Comparison of ENCODE assay signal across 9 mouse cellular contexts in the genomic region with DNA sequence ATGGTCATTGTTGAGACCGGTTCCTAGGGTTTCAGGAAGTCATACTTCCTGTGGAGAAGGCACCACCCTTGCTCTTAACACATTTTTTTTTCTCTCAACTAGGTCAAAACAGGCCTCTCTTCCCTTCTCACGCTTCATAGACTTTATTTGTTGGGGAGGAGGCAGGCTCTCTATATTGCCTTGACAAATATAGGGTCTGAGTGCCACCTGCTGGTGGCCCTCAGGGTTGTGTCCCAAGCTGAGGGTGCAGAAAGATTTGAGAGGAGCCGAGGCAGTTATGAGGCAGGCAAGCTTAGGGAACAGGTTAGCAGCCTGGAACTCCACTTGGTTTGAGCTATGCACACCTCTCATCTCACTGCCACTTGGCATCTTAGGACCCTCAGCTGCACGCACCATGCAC. TPM values are rescaled to one million over a fixed set of nuclear protein-coding genes. Genes with fewer than 3 reads are reported as not detected.
DNase-seq lines count a peak whose midpoint lies in the region; ATAC-seq and TF ChIP-seq lines count a peak whose summit lies in the region.
"Had no signal": no experiment of that assay in that cellular context is flagged by ENCODE, and none has a peak within 500 bp of the region (broad histone marks: within the 10 kb centered on the region; RNA-seq: fewer than 3 reads in every experiment).

No protein-coding gene starts in this region.

- no peak for TF ChIP-seq POLR2A in cerebellum, adult 2 months (IDR thresholded peaks at IDR 0.05; ENCODE audit: borderline replicate concordance, insufficient read depth, low read length)

- peak; percentile 11; the same call in 1 of the 2 replicates for TF ChIP-seq EP300 in lung, postnatal 0 days (IDR thresholded peaks at IDR 0.05)

- H3K36me3 ChIP-seq in hindbrain, embryonic 10.5 days, result peaks cover 50% of the 10 kb centered on the region
- H3K36me3 ChIP-seq in lung, postnatal 0 days (ENCODE audit: insufficient read depth, low read length), result peaks cover 7% of the 10 kb centered on the region; the same call in 1 of the 2 replicates
- H3K36me3 ChIP-seq in splenic B cell, adult 2 months (ENCODE audit: control insufficient read depth, insufficient read depth, low read length, poor library complexity, severe bottlenecking), result peaks cover 6% of the 10 kb centered on the region

- peak; percentile 66; the same call in 1 of the 2 replicates for TF ChIP-seq CTCF in cerebellum, adult 2 months (IDR thresholded peaks at IDR 0.05; ENCODE audit: borderline replicate concordance, insufficient read depth, low read depth, low read length)
- peak; percentile 81 for TF ChIP-seq CTCF in lung, postnatal 0 days (IDR thresholded peaks at IDR 0.05)

- WGBS in cerebellum, adult 2 months, result 63% methylated on average over 4 of the region's 4 CpGs
- WGBS in hindbrain, embryonic 10.5 days, result 74% methylated on average over 4 of the region's 4 CpGs
- 40% methylated on average over 4 of the region's 4 CpGs for WGBS in lung, postnatal 0 days

- H3K4me1 ChIP-seq in cerebellum, adult 2 months (ENCODE audit: control insufficient read depth, insufficient read depth, low read length), result peaks cover 22% of the 10 kb centered on the region
- H3K4me1 ChIP-seq in hindbrain, embryonic 10.5 days (replicated peaks), result peaks cover 41% of the 10 kb centered on the region
- H3K4me1 ChIP-seq in lung, postnatal 0 days (ENCODE audit: insufficient read depth, low read depth, low read length), result peaks cover 8% of the 10 kb centered on the region; the same call in 1 of the 2 replicates

- H3K27me3 ChIP-seq in cerebellum, adult 2 months (ENCODE audit: control insufficient read depth, insufficient read depth, low read length), result no peaks in the 10 kb centered on the region
- H3K27me3 ChIP-seq in hindbrain, embryonic 10.5 days (ENCODE audit: insufficient read depth, poor library complexity, severe bottlenecking), result 0 out of 2 replicates have a peak, but pooled peaks cover 6% of the 10 kb centered on the region
- H3K27me3 ChIP-seq in lung, postnatal 0 days (replicated peaks; ENCODE audit: insufficient read depth, low read length), result no peaks in the 10 kb centered on the region
- no peaks in the 10 kb centered on the region for H3K27me3 ChIP-seq in splenic B cell, adult 2 months (ENCODE audit: control insufficient read depth, insufficient read depth, low read length, poor library complexity, severe bottlenecking)
- H3K27me3 ChIP-seq: Patski had no signal

- H3K4me3 ChIP-seq in cerebellum, adult 2 months (replicated peaks; ENCODE audit: insufficient read depth, low read depth, low read length), result no peak overlapping the region
- H3K4me3 ChIP-seq in hindbrain, embryonic 10.5 days, result no peak overlapping the region
- H3K4me3 ChIP-seq in lung, postnatal 0 days (ENCODE audit: low read depth, low read length), result no peak overlapping the region

- H3K9ac ChIP-seq in lung, postnatal 0 days (replicated peaks; ENCODE audit: low read depth), result no peak overlapping the region

- H3K9me3 ChIP-seq in hindbrain, embryonic 10.5 days, result no peaks in the 10 kb centered on the region
- H3K9me3 ChIP-seq in lung, postnatal 0 days (ENCODE audit: low read length), result no peaks in the 10 kb centered on the region

- H3K4me2 ChIP-seq in lung, postnatal 0 days (replicated peaks; ENCODE audit: low read depth, low read length), result no peak overlapping the region

- no peak overlapping the region for H3K27ac ChIP-seq in cerebellum, adult 2 months (ENCODE audit: insufficient read depth, low read length)
- no peak overlapping the region for H3K27ac ChIP-seq in hindbrain, embryonic 10.5 days
- peak overlapping the region; percentile 63; the same call in 1 of the 2 replicates for H3K27ac ChIP-seq in lung, postnatal 0 days (ENCODE audit: low read length)

- DNase-seq in cerebellum, adult 2 months, result peak in 1 of 2 experiments; percentile 48
- DNase-seq in cerebellum, adult 9-10 months, result no peak
- peak; percentile 41 to 51 for DNase-seq in spleen, postnatal 36 days (ENCODE audit: low spot score in 2 of 2)
- DNase-seq in spleen, adult 12 weeks (ENCODE audit: low spot score), result no peak
- peak; percentile 40 for DNase-seq in hindbrain, embryonic 10.5 days (ENCODE audit: low spot score)
- peak; percentile 82 for DNase-seq in lung, postnatal 0 days (ENCODE audit: low spot score)
- peak; percentile 48 for DNase-seq in splenic B cell, adult 2 months (ENCODE audit: low read depth, low spot score)
- DNase-seq in frontal cortex, postnatal 10 days (ENCODE audit: low spot score in 2 of 2), result no peak

- ATAC-seq in lung, postnatal 0 days, result peak; percentile 62
- ATAC-seq: Patski had no signal

RNA-seq across cellular contexts. Expression of gene Thtpa, which starts 3.5 kb away (rescaled TPM):
- polyA plus RNA-seq in cerebellum, adult 2 months (2012; rRNA removed), result 12.8 and 13.8 TPM in 2 replicates
- polyA plus RNA-seq in hindbrain, embryonic 10.5 days (2016; fragmentation: Nextera tagmentation; extraction: Ambion mirVana), result 24.4 and 26.1 TPM in 2 replicates
- 13.6 and 14.1 TPM in 2 replicates for polyA plus RNA-seq in lung, postnatal 0 days (2015; fragmentation: Nextera tagmentation; extraction: Ambion mirVana)

RNA-seq across cellular contexts. Expression of gene Zfhx2, which starts 5.9 kb away (rescaled TPM):
- polyA plus RNA-seq in cerebellum, adult 2 months (2012; rRNA removed), result 10.7 and 11.0 TPM in 2 replicates
- polyA plus RNA-seq in hindbrain, embryonic 10.5 days (2016; fragmentation: Nextera tagmentation; extraction: Ambion mirVana), result 8.8 and 17.7 TPM in 2 replicates
- polyA plus RNA-seq in lung, postnatal 0 days (2015; fragmentation: Nextera tagmentation; extraction: Ambion mirVana), result 1.0 and 1.7 TPM in 2 replicates

RNA-seq across cellular contexts. Expression of gene Ap1g2, which starts 8.3 kb away (rescaled TPM):
- polyA plus RNA-seq in cerebellum, adult 2 months (2012; rRNA removed), result 18.6 and 19.1 TPM in 2 replicates
- polyA plus RNA-seq in hindbrain, embryonic 10.5 days (2016; fragmentation: Nextera tagmentation; extraction: Ambion mirVana), result 14.5 and 16.3 TPM in 2 replicates
- 11.5 and 13.3 TPM in 2 replicates for polyA plus RNA-seq in lung, postnatal 0 days (2015; fragmentation: Nextera tagmentation; extraction: Ambion mirVana)

RNA-seq across cellular contexts. Expression of gene Jph4, which starts 18.7 kb away (rescaled TPM):
- 204 and 227 TPM in 2 replicates for polyA plus RNA-seq in cerebellum, adult 2 months (2012; rRNA removed)
- 0.75 and 1.7 TPM in 2 replicates for polyA plus RNA-seq in hindbrain, embryonic 10.5 days (2016; fragmentation: Nextera tagmentation; extraction: Ambion mirVana)
- 0.08 and 0.17 TPM in 2 replicates for polyA plus RNA-seq in lung, postnatal 0 days (2015; fragmentation: Nextera tagmentation; extraction: Ambion mirVana)

Comparison
In these comparisons a context has a peak if more than half of its experiments do, and no peak if none do; other contexts are left out.
1. DNase-seq: peak in spleen, postnatal 36 days (2 of 2), hindbrain, embryonic 10.5 days (single experiment), lung, postnatal 0 days (single experiment) and splenic B cell, adult 2 months (single experiment); none in cerebellum, adult 9-10 months (single experiment), spleen, adult 12 weeks (single experiment) and frontal cortex, postnatal 10 days (0 of 2).